Mouse (Mus musculus): Measurements from ENCODE around the gene Tmc7. TPM values are rescaled to one million over a fixed set of nuclear protein-coding genes. Genes with fewer than 3 reads are reported as not detected.

Gene Tmc7
- total and polyA plus RNA-seq, 3 experiments, result not detected

- no peaks in the 10 kb centered on the region for H3K9me3 ChIP-seq (replicated peaks; ENCODE audit: insufficient read depth, low read length)
- TF ChIP-seq ZC3H11A (IDR thresholded peaks at IDR 0.05; ENCODE audit: low read depth, low read length) (no peak), POLR2A (IDR thresholded peaks at IDR 0.05; ENCODE audit: control insufficient read depth in 1 of 2, insufficient read depth in 1 of 2, low read depth in 1 of 2, low read length in 2 of 2, poor library complexity in 1 of 2) (no peak), USF1 (IDR thresholded peaks at IDR 0.05; ENCODE audit: low read depth, low read length) (no peak), SIN3A (IDR thresholded peaks at IDR 0.05; ENCODE audit: low read length) (no peak), UBTF (IDR thresholded peaks at IDR 0.05; ENCODE audit: borderline replicate concordance, insufficient read depth, low read depth, low read length) (no peak), KAT2A (conservative IDR thresholded peaks at IDR 0.05; ENCODE audit: low read depth, low read length) (no peak), MAFK (IDR thresholded peaks at IDR 0.05; ENCODE audit: borderline replicate concordance, low read depth, low read length) (no peak), CHD1 (IDR thresholded peaks at IDR 0.05; ENCODE audit: low read depth, low read length) (no peak), SMC3 (IDR thresholded peaks at IDR 0.05; ENCODE audit: low read depth, low read length) (no peak)
- no peaks in the 10 kb centered on the region for H3K36me3 ChIP-seq (ENCODE audit: control insufficient read depth in 1 of 2, insufficient read depth in 2 of 2, low read length in 2 of 2)
- H3K4me1 ChIP-seq (ENCODE audit: control insufficient read depth in 1 of 2, insufficient read depth in 2 of 2, low read length in 2 of 2), result no peaks in the 10 kb centered on the region
- no peak overlapping the region for H3K9ac ChIP-seq (ENCODE audit: control insufficient read depth, low read depth, low read length, poor library complexity, severe bottlenecking)
- no peak for DNase-seq (ENCODE audit: low read depth, low spot score)
- H3K4me3 ChIP-seq (ENCODE audit: control insufficient read depth in 1 of 2, insufficient read depth in 1 of 2, low read depth in 2 of 2, low read length in 2 of 2), result no peak overlapping the region
- H3K27me3 ChIP-seq (ENCODE audit: control insufficient read depth in 1 of 2, insufficient read depth in 2 of 2, low read length in 2 of 2), result no peaks in the 10 kb centered on the region
- no peaks in the 10 kb centered on the region for H3K79me2 ChIP-seq (ENCODE audit: control insufficient read depth, insufficient read depth, low read length, poor library complexity)
- H3K27ac ChIP-seq (ENCODE audit: control insufficient read depth, low read depth, low read length), result no peak overlapping the region
Measured at GRCm38 (mm10) chr7:118592146-118592545, 7.6 kb upstream of the Tmc7 start.

GRCm38 (mm10) chr7:118590726-118591305, 6.3 kb upstream of the Tmc7 start:
- Histone ChIP-seq H3K36me3 (ENCODE audit: control insufficient read depth in 1 of 2, insufficient read depth in 2 of 2, low read length in 2 of 2) (no peaks in the 10 kb centered on the region), H3K4me1 (ENCODE audit: control insufficient read depth in 1 of 2, insufficient read depth in 2 of 2, low read length in 2 of 2) (no peaks in the 10 kb centered on the region), H3K4me3 (ENCODE audit: control insufficient read depth in 1 of 2, insufficient read depth in 1 of 2, low read depth in 2 of 2, low read length in 2 of 2) (no peak overlapping the region), H3K9ac (ENCODE audit: control insufficient read depth, low read depth, low read length, poor library complexity, severe bottlenecking) (no peak overlapping the region), H3K27ac (ENCODE audit: control insufficient read depth, low read depth, low read length) (no peak overlapping the region), H3K79me2 (ENCODE audit: control insufficient read depth, insufficient read depth, low read length, poor library complexity) (no peaks in the 10 kb centered on the region), H3K9me3 (replicated peaks; ENCODE audit: insufficient read depth, low read length) (no peaks in the 10 kb centered on the region), H3K27me3 (ENCODE audit: control insufficient read depth in 1 of 2, insufficient read depth in 2 of 2, low read length in 2 of 2) (no peaks in the 10 kb centered on the region)
- DNase-seq (ENCODE audit: low read depth, low spot score), result no peak
- TF ChIP-seq TAL1 (IDR thresholded peaks at IDR 0.05; ENCODE audit: low read length), result no peak
- no peak for TF ChIP-seq POLR2AphosphoS2 (IDR thresholded peaks at IDR 0.05; ENCODE audit: low read length)
- TF ChIP-seq E2F4 (IDR thresholded peaks at IDR 0.05; ENCODE audit: borderline replicate concordance, low read depth, low read length), result no peak
- no peak for TF ChIP-seq MXI1 (IDR thresholded peaks at IDR 0.05; ENCODE audit: low read depth, low read length)
- TF ChIP-seq USF1 (IDR thresholded peaks at IDR 0.05; ENCODE audit: low read depth, low read length), result no peak
- no peak for TF ChIP-seq GABPA (IDR thresholded peaks at IDR 0.05; ENCODE audit: low read depth, low read length)
- no peak for TF ChIP-seq MYB (IDR thresholded peaks at IDR 0.05; ENCODE audit: low read depth, low read length)
- TF ChIP-seq EP300 (IDR thresholded peaks at IDR 0.05; ENCODE audit: low read depth in 1 of 2, low read length in 2 of 2), result no peak
- no peak for TF ChIP-seq ETS1 (IDR thresholded peaks at IDR 0.05; ENCODE audit: low read depth, low read length)
- no peak for TF ChIP-seq RAD21 (IDR thresholded peaks at IDR 0.05; ENCODE audit: low read depth, low read length)
- no peak for TF ChIP-seq CTCF (IDR thresholded peaks at IDR 0.05 in 2 of 3, conservative IDR thresholded peaks at IDR 0.05 in 1 of 3; ENCODE audit: control insufficient read depth in 1 of 3, insufficient read depth in 1 of 3, low read depth in 2 of 3, low read length in 3 of 3, poor library complexity in 1 of 3, severe bottlenecking in 1 of 3)
- no peak for TF ChIP-seq KAT2A (conservative IDR thresholded peaks at IDR 0.05; ENCODE audit: low read depth, low read length)

Data from MEL (cell line).